Mouse (Mus musculus): ENCODE results near the gene Frmpd2.

DNA sequence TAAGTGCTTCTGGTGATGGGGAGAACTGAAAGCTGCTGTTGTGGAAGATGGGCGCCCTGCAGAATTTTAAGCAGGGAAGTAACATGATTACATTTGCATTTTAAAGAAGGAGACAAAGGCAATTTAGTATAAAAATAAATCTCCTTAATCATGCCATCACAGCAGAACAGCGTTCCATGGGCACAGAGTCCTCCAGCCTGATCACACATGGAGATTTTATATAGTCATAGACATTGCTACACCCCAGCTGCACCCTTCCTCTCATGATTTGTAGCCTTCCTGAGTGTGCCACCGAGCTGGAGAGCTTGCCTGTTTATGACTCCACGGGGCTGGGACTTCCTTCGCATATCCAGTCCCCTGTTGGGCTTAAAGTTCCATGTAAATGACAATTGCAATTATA is 42.4 kb downstream of the Frmpd2 start:
- TF ChIP-seq ZC3H11A (IDR thresholded peaks at IDR 0.05; ENCODE audit: borderline replicate concordance, low read depth, low read length): no peak
- no peak for TF ChIP-seq HCFC1 (IDR thresholded peaks at IDR 0.05; ENCODE audit: borderline replicate concordance, insufficient read depth, low read length)
- TF ChIP-seq ZNF384 (IDR thresholded peaks at IDR 0.05; ENCODE audit: low read depth, low read length): no peak
- TF ChIP-seq MAFK (IDR thresholded peaks at IDR 0.05; ENCODE audit: insufficient read depth, low read depth, low read length): no peak
- no peak for TF ChIP-seq CHD2 (IDR thresholded peaks at IDR 0.05; ENCODE audit: low read depth, low read length)
